Mouse (Mus musculus): ENCODE measurements around the gene Hsd17b6. TPM values are rescaled to one million over a fixed set of nuclear protein-coding genes. Genes with fewer than 3 reads are reported as not detected.

Hsd17b6 gene
- not detected for total RNA-seq (2023)

DNA sequence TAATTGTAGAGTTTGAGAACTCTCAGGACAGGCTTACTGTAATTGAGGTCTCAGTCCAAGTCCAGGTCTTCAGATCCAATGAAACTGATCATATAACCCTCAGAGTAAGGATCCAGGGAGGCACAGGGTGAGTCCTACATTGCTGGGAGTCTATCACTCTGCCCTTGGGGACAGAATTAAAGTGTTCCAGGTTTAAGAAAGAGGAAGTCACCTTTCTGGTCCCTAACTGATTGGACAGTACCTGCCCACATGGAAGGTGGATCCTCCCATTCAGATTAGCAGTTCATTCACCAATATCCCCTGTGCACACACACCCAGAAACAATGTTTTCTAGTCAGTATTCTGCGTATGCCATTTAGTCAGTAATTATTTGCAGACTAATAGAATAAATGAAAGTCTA is at the start of gene Hsd17b6:
Hsd17b6 (minus strand) TSS at position 166 of the 400 bp plus-strand sequence.

DNA sequence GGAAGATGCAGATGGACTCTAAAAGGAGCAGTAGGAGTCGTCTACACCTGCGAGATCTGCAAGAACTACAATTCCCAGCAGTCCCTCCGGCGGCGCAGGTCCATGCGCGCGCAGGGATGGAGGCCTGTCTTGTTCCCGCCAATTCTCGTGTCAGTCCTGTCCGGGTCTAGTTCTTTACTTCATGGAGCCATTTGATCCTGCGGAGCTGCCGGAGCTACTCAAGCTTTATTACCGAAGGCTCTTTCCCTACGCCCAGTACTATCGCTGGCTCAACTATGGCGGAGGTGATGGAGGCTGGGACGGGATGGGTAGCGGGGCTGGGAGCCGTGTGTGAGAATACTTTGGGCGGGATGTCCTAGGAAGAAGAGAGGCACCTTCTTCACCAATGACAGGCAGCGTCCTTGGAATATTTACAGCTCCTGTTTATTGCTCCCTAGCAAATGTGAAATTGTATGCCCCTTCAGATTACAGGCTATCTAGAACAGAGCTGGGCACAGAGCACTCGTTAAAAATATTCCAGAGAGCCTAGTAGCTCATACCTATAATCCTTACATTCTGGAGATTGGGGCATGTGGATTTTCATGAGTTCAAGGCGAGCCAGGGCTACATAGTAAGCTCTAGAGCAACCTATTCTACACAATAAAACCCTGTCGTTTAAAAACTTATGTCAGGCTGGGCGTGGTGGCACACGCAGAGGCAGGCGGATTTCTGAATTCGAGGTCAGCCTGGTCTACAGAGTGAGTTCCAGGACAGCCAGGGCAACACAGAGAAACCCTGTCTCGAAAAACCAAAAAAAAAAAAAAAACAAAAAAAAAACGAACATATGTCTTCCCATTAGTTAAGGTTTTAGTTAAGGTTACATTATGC is 7.9 kb upstream of the Hsd17b6 start, which contains the start of gene Prim1:
Prim1 (plus strand) TSS at position 101 of the 867 bp plus-strand sequence.

Other genes starting within 250 kb of the Hsd17b6 start
- under 1 TPM; 0.17 to 0.27 TPM for gene Rdh1, start 247.9 kb downstream of the Hsd17b6 start, total RNA-seq (2023)
- gene Rdh16f1, start 247.8 kb downstream of the Hsd17b6 start, total RNA-seq (2023), result not detected
- gene Rdh9, start 231.2 kb downstream of the Hsd17b6 start, total RNA-seq (2023), result under 1 TPM in 1 of 2 experiments, not detected in 1; 0.93 TPM
- gene Rdh16, start 206.5 kb downstream of the Hsd17b6 start, total RNA-seq (2023), result not detected
- gene Rdh19, start 157.7 kb downstream of the Hsd17b6 start, total RNA-seq (2023), result not detected
- not detected for gene Rdh16f2, start 141.1 kb downstream of the Hsd17b6 start, total RNA-seq (2023)
- gene Rdh7, start 118.8 kb downstream of the Hsd17b6 start, total RNA-seq (2023), result not detected
- gene Sdr9c7, start 109.1 kb downstream of the Hsd17b6 start, total RNA-seq (2023), result not detected
- gene Prim1, start 7.6 kb upstream of the Hsd17b6 start, total RNA-seq (2023), result 10 to 100 TPM; 12.3 to 16.8 TPM
- gene Naca, start 28.0 kb upstream of the Hsd17b6 start, total RNA-seq (2023), result 100 to 1,000 TPM; 586 to 608 TPM
- 100 to 1,000 TPM; 109 to 146 TPM for gene Ptges3, start 51.3 kb upstream of the Hsd17b6 start, total RNA-seq (2023)
- 100 to 1,000 TPM; 583 to 605 TPM for gene Atp5b, start 75.7 kb upstream of the Hsd17b6 start, total RNA-seq (2023)
- 100 to 1,000 TPM; 140 to 143 TPM for gene Baz2a, start 84.0 kb upstream of the Hsd17b6 start, total RNA-seq (2023)
- gene Rbms2, start 172.7 kb upstream of the Hsd17b6 start, total RNA-seq (2023), result 10 to 100 TPM; 47.0 to 55.3 TPM
- gene Gls2, start 186.8 kb upstream of the Hsd17b6 start, total RNA-seq (2023), result not detected
- gene Spryd4, start 204.2 kb upstream of the Hsd17b6 start, total RNA-seq (2023), result 10 to 100 TPM; 13.7 to 14.4 TPM
- gene Mip, start 218.2 kb upstream of the Hsd17b6 start, total RNA-seq (2023), result not detected
- 10 to 100 TPM; 16.6 to 21.5 TPM for gene Timeless, start 224.5 kb upstream of the Hsd17b6 start, total RNA-seq (2023)
- gene Apon, start 246.5 kb upstream of the Hsd17b6 start, total RNA-seq (2023), result under 1 TPM in 1 of 2 experiments, not detected in 1; 0.38 TPM

Measured in B cell, adult 67 days (primary cell).